Mouse (Mus musculus): ENCODE results near the gene Cbln1.

Cbln1 gene

GRCm38 (mm10) chr8:87472271-87473236, at the start of gene Cbln1:
Gene Cbln1, minus strand, starts transcription at chr8:87472609.
- DNase-seq, result peak; percentile 89

- DNase-seq, result no peak
Observed at GRCm38 (mm10) chr8:87517132-87517531, 44.7 kb upstream of the Cbln1 start.

DNA sequence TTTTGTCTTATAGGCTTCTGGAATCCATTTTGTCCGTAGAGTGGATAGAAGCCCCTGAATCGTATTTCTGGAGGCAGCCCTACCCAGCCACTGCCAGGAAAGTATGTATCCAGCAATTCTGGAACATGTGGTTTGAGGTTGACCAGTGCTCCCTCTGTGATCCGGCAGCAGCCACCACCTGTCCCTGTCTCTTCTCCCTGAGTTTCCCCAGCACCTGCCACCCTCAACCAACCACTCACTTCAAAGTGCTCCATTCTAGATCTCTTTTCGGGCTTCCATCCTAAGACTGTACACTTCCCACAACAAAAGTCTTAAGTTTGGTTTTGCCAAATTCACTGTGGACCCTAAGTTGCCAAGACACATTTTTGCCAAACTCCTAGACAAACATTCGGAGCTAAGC, 41.4 kb upstream of the Cbln1 start:
- DNase-seq, result no peak

- no peak for DNase-seq
Observed at GRCm38 (mm10) chr8:87513350-87513749, 40.9 kb upstream of the Cbln1 start.

- peak; percentile 26 for DNase-seq
Observed at GRCm38 (mm10) chr8:87512636-87513035, 40.2 kb upstream of the Cbln1 start.

DNA sequence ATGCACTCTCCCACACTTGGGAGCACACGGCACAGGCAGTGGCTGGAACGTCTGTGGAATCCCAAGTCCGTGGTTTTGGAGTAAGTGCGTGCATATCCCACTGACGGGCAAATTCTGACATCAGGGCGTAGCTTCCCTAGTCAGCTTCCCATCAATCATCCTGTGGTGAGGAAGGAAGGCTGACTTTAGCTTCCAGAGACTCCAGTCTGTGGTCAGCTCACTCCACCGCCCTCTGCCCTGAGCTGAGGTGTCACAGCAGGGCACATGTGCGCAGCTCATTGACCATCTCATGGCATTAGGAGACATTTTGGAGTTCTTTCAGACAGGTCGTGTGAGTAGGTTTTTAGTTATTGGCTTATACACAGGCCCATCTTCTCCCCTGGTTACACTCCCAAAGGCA, 34.6 kb upstream of the Cbln1 start:
- no peak for DNase-seq

GRCm38 (mm10) chr8:87504441-87504840, 32.0 kb upstream of the Cbln1 start:
- DNase-seq, result no peak

DNA sequence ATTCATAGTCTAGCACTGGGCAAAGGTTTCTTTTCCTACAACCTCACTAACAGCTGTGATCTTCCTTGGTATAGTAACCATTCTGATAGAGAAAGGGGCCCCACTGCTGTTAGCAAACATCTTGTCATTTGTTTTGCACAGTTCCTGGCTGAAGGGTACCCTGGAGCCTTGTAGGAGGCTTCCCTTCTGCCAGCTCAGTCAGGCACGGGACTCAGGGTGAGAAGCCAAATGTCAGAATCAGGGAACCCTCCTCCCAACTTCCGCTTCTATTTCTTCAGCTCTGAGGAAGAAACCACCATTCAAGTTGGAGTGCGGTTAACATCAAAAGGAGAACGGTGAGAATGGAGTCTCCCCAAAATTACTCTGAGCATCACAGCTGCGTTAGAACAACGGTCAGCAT, 30.3 kb upstream of the Cbln1 start:
- no peak for DNase-seq

- DNase-seq, result no peak
Observed at GRCm38 (mm10) chr8:87497641-87498040, 25.2 kb upstream of the Cbln1 start.

DNA sequence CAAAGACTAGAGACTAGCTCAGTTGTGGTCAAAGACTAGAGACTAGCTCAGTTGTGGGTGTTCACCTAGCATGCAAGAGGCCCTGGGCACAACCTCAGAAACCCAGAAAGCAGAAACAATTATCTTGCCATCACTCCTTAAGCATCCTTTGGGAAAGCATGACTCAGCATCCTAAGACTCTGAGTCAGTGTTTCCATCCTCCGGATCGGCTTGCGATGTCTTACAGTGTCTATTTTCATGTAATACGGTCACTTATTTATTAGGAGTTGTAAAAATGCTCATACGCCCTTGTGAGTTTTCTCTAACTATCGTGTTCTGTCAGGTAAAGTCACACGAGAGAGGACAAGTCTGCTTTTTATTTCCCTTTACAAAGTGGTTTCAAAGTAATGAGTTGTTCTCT, 24.1 kb upstream of the Cbln1 start:
- no peak for DNase-seq

- DNase-seq, result no peak
Observed at GRCm38 (mm10) chr8:87494862-87495261, 22.5 kb upstream of the Cbln1 start.

DNA sequence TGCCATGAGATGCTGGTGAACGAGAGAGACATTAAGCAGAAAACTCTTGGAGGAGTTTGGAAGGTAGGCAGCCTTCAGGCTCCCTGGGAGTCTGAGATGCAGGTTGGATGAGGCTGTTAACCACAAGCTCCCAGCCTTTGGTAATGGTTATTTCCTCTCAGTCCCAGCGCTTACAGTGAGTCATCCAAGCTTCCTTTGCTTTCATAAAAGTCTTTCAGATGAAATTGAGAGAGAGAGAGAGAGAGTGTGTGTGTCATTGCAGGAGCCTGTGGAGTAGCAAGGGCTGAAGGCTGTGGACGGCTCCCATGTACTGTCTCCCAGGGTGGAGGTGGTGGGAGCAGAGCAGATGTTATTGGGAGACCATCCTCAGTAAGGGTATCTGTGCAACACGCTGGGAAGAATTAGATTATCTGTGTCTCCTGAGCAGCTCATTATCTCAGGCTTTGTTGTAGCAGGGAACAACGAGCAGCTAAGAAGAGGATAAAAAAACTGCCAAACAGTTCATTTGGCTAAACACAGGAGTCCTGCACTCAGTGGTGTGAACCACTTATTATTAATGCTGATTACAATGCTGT, 17.5 kb upstream of the Cbln1 start:
- no peak for DNase-seq

DNA sequence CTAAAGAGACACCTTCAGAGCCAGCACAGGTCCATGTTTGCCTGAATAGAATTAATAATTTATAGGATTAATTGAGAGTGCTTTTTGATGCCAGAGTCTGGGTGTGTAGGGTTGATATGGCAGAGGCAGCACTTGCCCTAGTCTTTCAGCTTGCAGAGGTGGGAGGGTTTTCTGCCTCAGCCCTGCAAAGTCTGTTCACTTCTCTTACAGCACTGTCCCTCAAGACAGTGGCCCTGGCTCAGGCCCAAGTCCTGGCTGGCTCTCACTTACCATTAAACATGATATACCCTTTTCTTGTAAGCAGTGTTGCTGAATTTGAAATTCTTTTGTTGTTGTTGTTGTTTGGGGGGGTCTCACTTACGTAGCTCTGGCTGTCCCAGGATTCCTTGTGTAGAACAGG, 9.0 kb upstream of the Cbln1 start:
- no peak for DNase-seq

GRCm38 (mm10) chr8:87478221-87478620, 5.8 kb upstream of the Cbln1 start:
- DNase-seq, result no peak

DNA sequence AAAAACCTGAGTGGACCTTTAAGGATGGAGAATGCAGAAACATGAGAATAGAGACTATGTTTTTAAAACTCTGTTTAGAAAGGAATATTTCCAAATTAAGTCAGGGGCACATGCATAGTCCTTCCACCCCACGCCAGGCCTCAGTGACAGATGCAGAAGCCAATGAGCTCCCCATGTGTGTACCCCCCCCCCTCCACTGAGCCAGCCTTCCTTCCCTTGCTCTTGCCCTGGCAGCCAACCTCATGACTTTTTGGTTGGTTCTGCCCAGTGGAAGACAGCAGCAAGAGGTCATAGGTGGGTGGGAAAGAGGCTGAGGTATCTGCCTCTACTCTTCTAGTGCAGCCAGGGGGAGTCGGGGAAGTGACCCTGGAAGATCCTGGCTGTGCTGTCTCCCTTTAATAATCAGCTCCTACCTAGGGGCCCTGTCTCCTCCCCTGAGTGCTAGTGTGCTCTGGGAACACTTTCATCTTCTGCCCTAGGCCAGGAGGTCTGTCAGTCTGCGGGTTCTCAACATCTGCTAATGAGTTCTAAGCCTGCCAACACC, 4.8 kb upstream of the Cbln1 start:
- no peak for DNase-seq

DNA sequence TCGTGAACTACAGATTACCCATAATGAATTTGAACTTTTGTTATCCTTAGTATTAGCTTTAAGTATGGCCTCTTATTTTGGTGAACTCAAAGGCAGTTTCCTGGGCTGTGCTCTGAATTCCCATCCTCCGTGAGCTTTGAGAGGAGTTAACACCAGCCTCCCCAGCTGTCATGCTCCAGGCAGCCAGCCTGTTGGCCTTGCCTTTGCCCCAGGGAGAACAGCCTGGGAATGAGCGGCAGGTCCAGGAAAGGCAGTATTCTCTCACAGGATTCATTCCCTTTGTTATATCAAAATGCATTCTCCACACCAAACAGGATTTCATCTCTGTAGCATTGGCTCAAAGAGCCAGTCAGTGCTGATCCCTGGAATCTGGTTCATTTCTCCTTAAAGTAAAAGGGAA, 3.1 kb upstream of the Cbln1 start:
- no peak for DNase-seq

DNA sequence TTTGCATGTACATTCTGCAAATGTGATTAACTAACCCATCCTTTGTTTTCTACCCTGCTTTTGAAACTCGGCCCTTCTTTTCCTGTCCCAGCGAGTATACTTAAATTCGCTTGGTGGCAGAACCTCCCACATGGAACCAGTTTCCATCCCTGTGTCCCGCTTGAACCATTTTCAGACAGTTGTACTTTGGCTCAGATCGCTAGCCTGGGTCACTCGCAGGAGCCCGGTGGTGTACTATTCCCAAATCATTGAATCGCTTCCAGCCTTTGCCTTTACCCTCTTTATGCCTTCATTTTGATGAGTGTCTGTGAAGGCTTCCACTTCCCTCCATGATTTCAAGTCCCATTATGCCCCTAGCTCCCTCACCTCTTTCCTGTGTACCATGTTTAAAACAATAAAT, 2.0 kb upstream of the Cbln1 start:
- DNase-seq, result no peak

GRCm38 (mm10) chr8:87473940-87474339, 1.5 kb upstream of the Cbln1 start:
- no peak for DNase-seq

GRCm38 (mm10) chr8:87473314-87473713, 905 bp upstream of the Cbln1 start:
- peak; percentile 26 for DNase-seq

DNA sequence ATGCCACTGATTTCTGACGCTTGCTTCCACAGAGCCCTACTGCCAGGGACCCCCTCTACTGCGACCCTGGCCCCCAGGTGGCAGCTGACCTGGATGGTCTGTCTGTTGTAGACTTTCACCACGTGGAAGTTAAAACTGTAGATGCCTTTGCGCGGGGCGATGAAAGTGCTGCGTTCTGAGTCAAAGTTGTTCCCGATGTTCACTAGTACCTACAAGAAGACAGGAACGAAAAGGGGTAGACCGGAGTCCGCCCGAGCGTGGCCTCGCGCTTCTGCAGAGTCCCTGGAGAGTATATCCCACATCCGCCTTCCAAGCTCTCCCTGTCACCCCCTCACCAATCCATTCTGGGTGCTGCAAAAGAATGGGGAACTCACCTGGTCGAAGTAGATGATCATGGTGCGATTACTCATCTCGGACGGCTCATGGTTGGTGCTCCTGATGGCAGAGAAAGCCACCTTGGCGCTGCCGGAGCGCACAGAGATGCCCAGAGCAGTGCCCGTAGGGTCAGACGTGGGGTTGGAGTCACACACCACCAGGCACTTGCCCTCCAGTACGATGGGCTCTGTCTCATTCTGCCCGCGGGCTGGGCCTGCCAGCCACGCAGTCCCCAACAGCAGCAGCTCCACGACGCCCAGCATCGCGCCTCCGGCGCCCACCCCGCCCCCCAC, 672 bp downstream of the Cbln1 start:
- peak; percentile 13 for DNase-seq

- peak; percentile 14 for DNase-seq
Observed at GRCm38 (mm10) chr8:87470834-87471602, 1.4 kb downstream of the Cbln1 start.

DNA sequence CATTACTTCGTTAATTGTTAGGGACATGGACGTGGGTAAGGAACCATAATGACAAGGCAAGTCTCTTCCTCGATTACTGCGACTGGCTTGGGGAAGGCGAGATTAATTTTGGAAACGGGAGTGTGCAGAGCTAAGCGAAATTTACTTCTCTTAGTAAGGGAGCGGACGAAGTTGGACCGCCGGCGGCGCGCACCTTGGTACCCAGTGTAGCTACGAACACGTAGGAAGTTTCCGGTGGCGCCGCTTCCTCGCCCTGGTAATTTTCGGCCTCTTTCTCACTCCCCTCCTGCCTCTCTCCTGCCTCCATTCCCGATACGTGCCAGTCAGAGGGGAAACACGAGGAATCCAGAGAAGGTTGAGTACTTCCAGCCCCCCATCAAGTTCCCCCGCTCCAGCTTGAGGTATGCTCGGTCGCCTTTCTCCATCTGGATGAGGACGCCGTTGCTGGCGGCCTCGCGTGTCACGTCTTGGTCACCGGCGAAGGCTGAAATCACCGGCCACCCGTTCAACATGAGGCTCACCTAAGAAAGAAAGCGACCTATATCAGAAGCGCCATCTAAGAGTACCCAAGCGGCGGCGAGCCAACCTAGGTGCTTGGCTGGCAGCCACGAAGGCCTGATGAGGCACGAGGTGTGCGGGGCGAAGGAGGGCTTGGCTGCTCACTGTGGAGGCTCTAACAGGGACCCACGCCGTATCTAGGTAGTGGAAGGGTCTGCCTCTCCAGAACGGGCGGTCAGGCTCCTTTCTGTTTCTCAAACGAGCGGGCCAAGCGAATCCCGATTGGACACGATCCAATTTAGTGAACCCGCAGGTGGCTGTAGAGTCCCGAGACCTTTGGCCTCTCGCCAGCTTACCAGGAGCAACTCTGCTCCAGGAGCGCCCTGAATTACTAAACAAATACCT, 2.2 kb downstream of the Cbln1 start:
- peak; percentile 13 for DNase-seq

Data from right cerebral cortex, postnatal 25 days (tissue).